Comparison of ENCODE assay signal across 8 mouse cellular contexts in genomic region chr8:108896468-108897346, GRCm38 (mm10).
DNase-seq lines count a peak whose midpoint lies in the region; ATAC-seq and TF ChIP-seq lines count a peak whose summit lies in the region.

No protein-coding gene starts in this region.

- H3K4me3 ChIP-seq in limb, embryonic 11.5 days (ENCODE audit: low read depth, low read length): no peak overlapping the region
- no peak overlapping the region for H3K4me3 ChIP-seq in myocyte

- no peaks in the 10 kb centered on the region for H3K36me3 ChIP-seq in limb, embryonic 11.5 days (ENCODE audit: control insufficient read depth, insufficient read depth, low read length)
- peaks cover 4% of the 10 kb centered on the region for H3K36me3 ChIP-seq in myocyte (ENCODE audit: control insufficient read depth, insufficient read depth)

- H3K9ac ChIP-seq in limb, embryonic 11.5 days (ENCODE audit: low read length): no peak overlapping the region

- no peak overlapping the region for H3K4me2 ChIP-seq in limb, embryonic 11.5 days (ENCODE audit: low read depth, severe bottlenecking)
- peak overlapping the region; percentile 64 for H3K4me2 ChIP-seq in myocyte (ENCODE audit: low read depth)

- 73% methylated on average over 18 of the region's 18 CpGs for WGBS in limb, embryonic 11.5 days

- no peak overlapping the region for H3ac ChIP-seq in myocyte (ENCODE audit: control insufficient read depth, insufficient read length)

- no peak; the same call in 1 of the 2 replicates for ATAC-seq in cerebellum, adult (ENCODE audit: insufficient number of reproducible peaks, low FRiP score, low TSS enrichment)
- peak; percentile 89 for ATAC-seq in common myeloid progenitor, adult 5-6 weeks (replicated peaks; ENCODE audit: low read depth, poor library complexity, severe bottlenecking)
- no peak for ATAC-seq in limb, embryonic 11.5 days (ENCODE audit: insufficient number of reproducible peaks, low FRiP score, low TSS enrichment, low read depth)

- no peak for TF ChIP-seq POLR2A in myocyte (IDR thresholded peaks at IDR 0.05; ENCODE audit: insufficient read length, low read depth)

- DNase-seq in cerebellum, adult 11 months: peak; percentile 63
- peak; percentile 79 for DNase-seq in heart, adult 8-10 months (ENCODE audit: low spot score)
- DNase-seq in kidney, adult 8-10 months: peak; percentile 76 to 80
- DNase-seq in limb, embryonic 11.5 days (ENCODE audit: low spot score): no peak
- peak; percentile 78 for DNase-seq in urinary bladder, postnatal 25 days (ENCODE audit: low spot score)

- H3K27me3 ChIP-seq in limb, embryonic 11.5 days (ENCODE audit: control insufficient read depth, insufficient read depth, low read length): no peaks in the 10 kb centered on the region
- no peaks in the 10 kb centered on the region for H3K27me3 ChIP-seq in myocyte (ENCODE audit: control insufficient read depth, insufficient read depth, insufficient read length)

- peaks cover 36% of the 10 kb centered on the region for H3K4me1 ChIP-seq in limb, embryonic 11.5 days (ENCODE audit: control insufficient read depth, insufficient read depth, low read length)

- H3K9me3 ChIP-seq in limb, embryonic 11.5 days (ENCODE audit: control insufficient read depth, low read length): no peaks in the 10 kb centered on the region

- H3K27ac ChIP-seq in limb, embryonic 11.5 days (replicated peaks; ENCODE audit: low read depth, low read length): peak overlapping the region; percentile 30; the same call in 1 of the 2 replicates

- no peaks in the 10 kb centered on the region for H3K79me2 ChIP-seq in myocyte (ENCODE audit: control insufficient read depth, insufficient read depth)

TF ChIP-seq in myocyte, 11 proteins besides CTCF, POLR2A, EP300 and RAD21:
- TF ChIP-seq TCF3 (IDR thresholded peaks at IDR 0.05; ENCODE audit: insufficient read length, low read depth) (no peak), POLR2AphosphoS2 (IDR thresholded peaks at IDR 0.05; ENCODE audit: insufficient read length, low read depth) (no peak), MAX (IDR thresholded peaks at IDR 0.05; ENCODE audit: low read depth) (no peak), MYOG (IDR thresholded peaks at IDR 0.05; ENCODE audit: control insufficient read depth in 1 of 3, insufficient read depth in 1 of 3, insufficient read length in 2 of 3, low read depth in 2 of 3) (no peak), REST (IDR thresholded peaks at IDR 0.05; ENCODE audit: insufficient read depth, insufficient read length) (no peak), USF1 (IDR thresholded peaks at IDR 0.05; ENCODE audit: low read depth) (no peak), MYOD1 (IDR thresholded peaks at IDR 0.05; ENCODE audit: control insufficient read depth in 1 of 3, insufficient read length in 2 of 3, low read depth in 2 of 3) (no peak), CEBPB (IDR thresholded peaks at IDR 0.05; ENCODE audit: insufficient read depth, poor library complexity, severe bottlenecking) (no peak), TCF12 (IDR thresholded peaks at IDR 0.05; ENCODE audit: insufficient read depth, poor library complexity, severe bottlenecking) (no peak), E2F4 (IDR thresholded peaks at IDR 0.05; ENCODE audit: insufficient read depth) (no peak), SRF (IDR thresholded peaks at IDR 0.05; ENCODE audit: control insufficient read depth, insufficient read length, low read depth) (no peak)
